Mouse (Mus musculus): ENCODE results near the gene Hba-x.
"Not testable (repeated sequence)": the region's sequence is repeated elsewhere in the genome, so short reads cannot be mapped to it uniquely, and the experiment has no call there.

Hba-x gene

GRCm38 (mm10) chr11:32285887-32286286 is 9.7 kb downstream of the Hba-x start:
- not testable (repeated sequence) for DNase-seq (ENCODE audit: low spot score)

GRCm38 (mm10) chr11:32286695-32287492 is 10.7 kb downstream of the Hba-x start, which contains the start of gene Hbq1b:
Gene Hbq1b, plus strand, starts transcription at chr11:32286965.
- DNase-seq (ENCODE audit: low spot score), result peak; percentile 78

GRCm38 (mm10) chr11:32287493-32287825 is 11.3 kb downstream of the Hba-x start:
- DNase-seq (ENCODE audit: low spot score), result no peak

GRCm38 (mm10) chr11:32292819-32293218 is 16.6 kb downstream of the Hba-x start:
- DNase-seq (ENCODE audit: low spot score), result not testable (repeated sequence)

- not testable (repeated sequence) for DNase-seq (ENCODE audit: low spot score)
Observed at GRCm38 (mm10) chr11:32293479-32293878, 17.3 kb downstream of the Hba-x start.

GRCm38 (mm10) chr11:32296203-32296602 is 20.0 kb downstream of the Hba-x start, which contains the start of gene Hba-a2:
Gene Hba-a2, plus strand, starts transcription at chr11:32296489.
- not testable (repeated sequence) for DNase-seq (ENCODE audit: low spot score)

GRCm38 (mm10) chr11:32297417-32297816 is 21.2 kb downstream of the Hba-x start:
- not testable (repeated sequence) for DNase-seq (ENCODE audit: low spot score)

- no peak for DNase-seq (ENCODE audit: low spot score)
Observed at GRCm38 (mm10) chr11:32297866-32298531, 21.8 kb downstream of the Hba-x start.

GRCm38 (mm10) chr11:32298532-32298918 is 22.3 kb downstream of the Hba-x start:
- DNase-seq (ENCODE audit: low spot score), result no peak

- DNase-seq (ENCODE audit: low spot score), result peak; percentile 49
Observed at GRCm38 (mm10) chr11:32299865-32300264, 23.7 kb downstream of the Hba-x start, which contains the start of gene Hbq1a. Gene Hbq1a, plus strand, starts transcription at chr11:32300069.

- no peak for DNase-seq (ENCODE audit: low spot score)
Observed at GRCm38 (mm10) chr11:32300279-32301267, 24.4 kb downstream of the Hba-x start.

- DNase-seq (ENCODE audit: low spot score), result no peak
Observed at GRCm38 (mm10) chr11:32301506-32301905, 25.3 kb downstream of the Hba-x start.

- no peak for DNase-seq (ENCODE audit: low spot score)
Observed at GRCm38 (mm10) chr11:32302824-32303419, 26.7 kb downstream of the Hba-x start.

- DNase-seq (ENCODE audit: low spot score), result no peak
Observed at GRCm38 (mm10) chr11:32303455-32303854, 27.3 kb downstream of the Hba-x start.

GRCm38 (mm10) chr11:32307006-32307405 is 30.8 kb downstream of the Hba-x start:
- DNase-seq (ENCODE audit: low spot score), result no peak

GRCm38 (mm10) chr11:32309446-32309845 is 33.2 kb downstream of the Hba-x start:
- no peak for DNase-seq (ENCODE audit: low spot score)

GRCm38 (mm10) chr11:32309928-32310327 is 33.7 kb downstream of the Hba-x start:
- no peak for DNase-seq (ENCODE audit: low spot score)

GRCm38 (mm10) chr11:32316009-32316408 is 39.8 kb downstream of the Hba-x start:
- no peak for DNase-seq (ENCODE audit: low spot score)

GRCm38 (mm10) chr11:32320507-32321195 is 44.5 kb downstream of the Hba-x start:
- no peak for DNase-seq (ENCODE audit: low spot score)

GRCm38 (mm10) chr11:32321196-32321565 is 45.0 kb downstream of the Hba-x start:
- DNase-seq (ENCODE audit: low spot score), result no peak

GRCm38 (mm10) chr11:32324609-32325008 is 48.4 kb downstream of the Hba-x start:
- peak; percentile 74 for DNase-seq (ENCODE audit: low spot score)
